Mouse (Mus musculus) kidney, postnatal 10 days (tissue): Measurements from ENCODE around the gene Nbr1.

Experiments used
- DNase-seq: peaks from one replicate; pipeline ENCODE4 v3.0.0; 2021; ENCODE audit warnings: mixed read lengths

Gene Nbr1

DNA sequence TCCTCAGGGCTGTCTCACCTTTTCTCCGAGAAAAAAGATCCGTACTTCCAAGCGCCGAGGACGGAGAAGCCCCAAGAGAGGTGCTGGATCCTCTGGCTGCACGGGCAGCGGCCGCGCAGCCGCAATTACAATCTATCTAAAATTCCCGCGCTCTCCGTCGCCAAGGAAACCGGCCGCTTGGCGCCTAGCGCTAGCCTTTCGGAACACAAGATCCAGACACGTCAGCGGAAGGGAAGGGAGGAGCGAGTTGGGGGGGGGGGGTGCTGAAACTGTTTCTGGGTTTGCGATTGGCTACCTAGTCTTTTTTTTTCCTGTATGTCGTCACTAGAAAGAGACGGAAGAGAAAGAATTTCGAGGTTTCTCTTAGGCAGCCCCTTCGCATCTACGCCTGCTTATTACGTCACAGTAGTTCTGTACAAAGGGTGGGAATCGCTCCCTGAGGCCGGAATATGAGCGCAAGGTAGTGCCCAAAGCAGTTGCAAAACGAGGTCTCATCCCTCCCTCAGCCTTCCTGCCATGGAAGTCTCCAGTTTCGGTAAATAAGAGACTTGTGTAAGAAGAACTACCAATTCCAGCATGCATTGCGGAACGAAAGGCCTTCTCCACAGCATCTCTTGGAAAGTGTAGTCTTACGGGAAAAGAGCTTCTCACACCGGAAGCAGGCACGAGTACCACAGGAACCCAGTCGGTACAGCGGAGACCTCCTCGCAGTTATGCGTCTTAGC lies at the start of gene Nbr1, which contains the start of gene Brca1:
Nbr1 (plus strand) TSS at position 399 of the 725 bp plus-strand sequence.
Brca1 (minus strand) TSS at position 205 of the 725 bp plus-strand sequence.
- DNase-seq: peak; percentile 97

DNA sequence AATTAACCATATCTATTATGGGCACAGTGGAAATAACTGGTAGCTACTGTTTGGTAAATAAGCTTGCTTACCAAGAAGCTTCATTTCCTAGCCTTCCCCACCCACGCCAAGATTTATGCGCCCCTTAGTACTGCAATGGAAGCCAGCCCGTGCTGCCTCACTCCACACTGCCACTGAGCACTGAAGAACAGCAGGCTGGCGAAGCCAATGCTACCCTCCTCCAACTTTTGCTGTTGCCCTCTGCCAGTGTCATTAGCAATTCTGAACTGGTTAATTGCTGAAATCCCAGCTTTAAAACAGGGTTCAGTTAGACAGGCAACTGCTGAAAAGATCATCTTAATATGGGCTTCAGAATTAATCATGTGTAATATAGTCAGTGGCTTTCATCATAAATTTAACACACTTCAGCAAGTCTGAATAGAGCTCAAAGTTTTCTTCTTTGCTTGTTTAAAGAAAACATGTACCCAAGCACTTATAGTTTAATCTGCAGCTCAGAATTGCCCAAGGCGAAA lies 45.6 kb upstream of the Nbr1 start:
- DNase-seq: no peak

GRCm38 (mm10) chr11:101507090-101507489 lies 44.9 kb upstream of the Nbr1 start:
- DNase-seq: no peak

DNA sequence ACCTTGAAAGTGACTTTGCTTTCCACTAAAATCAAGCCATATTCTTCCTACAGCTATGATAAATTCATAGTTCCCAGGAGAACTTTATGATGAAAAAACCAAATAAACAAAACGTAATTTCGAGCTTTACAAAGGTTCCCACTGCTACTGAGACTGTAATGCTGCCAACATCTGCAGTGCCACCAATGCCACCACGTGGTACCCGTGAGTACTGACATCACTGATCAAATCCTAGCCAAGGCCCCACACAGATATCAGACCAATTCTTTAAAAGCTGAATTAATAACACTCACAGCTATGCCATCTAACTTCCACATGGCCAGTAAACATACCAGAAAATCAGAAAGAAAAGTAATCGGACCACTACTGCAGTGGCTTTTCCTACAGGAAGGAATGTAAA lies 33.0 kb upstream of the Nbr1 start:
- DNase-seq: no peak

- DNase-seq: no peak
These were observed 32.6 kb upstream of the Nbr1 start for GRCm38 (mm10) chr11:101519364-101519763.

DNA sequence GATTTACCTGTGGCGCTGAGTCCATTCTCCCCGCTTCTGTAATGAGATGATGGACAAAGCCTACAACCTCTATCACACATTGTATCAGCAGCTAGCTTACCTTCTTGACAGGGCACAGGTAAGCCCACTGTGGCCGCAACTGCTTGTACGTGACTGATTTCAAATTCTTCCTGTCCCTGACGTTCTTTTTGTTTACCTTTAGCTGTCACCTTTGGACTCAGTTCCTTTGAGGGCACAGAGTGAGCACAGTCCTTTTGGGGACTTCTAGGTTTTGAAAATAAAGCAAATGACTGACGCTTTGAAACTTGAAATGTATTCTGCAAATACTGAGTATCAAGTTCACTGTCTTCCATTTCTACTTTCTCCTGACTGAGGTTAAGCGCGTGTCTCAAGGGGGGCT lies 27.5 kb upstream of the Nbr1 start:
- no peak for DNase-seq

GRCm38 (mm10) chr11:101525056-101525455 lies 26.9 kb upstream of the Nbr1 start:
- no peak for DNase-seq

- no peak for DNase-seq
These were observed 25.9 kb upstream of the Nbr1 start for GRCm38 (mm10) chr11:101525936-101526595.

- DNase-seq: no peak
These were observed 25.3 kb upstream of the Nbr1 start for GRCm38 (mm10) chr11:101526686-101527085.

- no peak for DNase-seq
These were observed 8.4 kb upstream of the Nbr1 start for GRCm38 (mm10) chr11:101543533-101543932.

- DNase-seq: no peak
These were observed 7.8 kb upstream of the Nbr1 start for GRCm38 (mm10) chr11:101544132-101544531.

DNA sequence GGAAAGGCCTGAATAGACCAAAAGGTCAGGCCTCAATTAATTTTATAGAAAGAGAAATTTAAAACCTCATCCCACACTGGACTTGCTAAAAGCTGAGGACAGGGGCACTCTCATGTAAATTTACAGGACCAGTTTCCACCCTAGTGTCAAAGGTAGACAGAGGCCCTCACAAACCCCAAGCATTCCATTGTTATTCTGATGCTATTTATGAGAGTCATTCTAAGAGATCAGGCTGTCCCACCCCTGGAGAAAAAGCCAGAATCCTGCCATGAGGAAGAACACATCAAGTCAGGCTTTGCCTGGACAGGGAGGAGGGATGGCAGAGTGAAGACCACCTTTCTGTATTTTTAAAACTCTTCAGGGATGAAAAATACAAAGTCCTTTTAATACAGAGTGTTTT lies 3.4 kb upstream of the Nbr1 start:
- DNase-seq: no peak

DNA sequence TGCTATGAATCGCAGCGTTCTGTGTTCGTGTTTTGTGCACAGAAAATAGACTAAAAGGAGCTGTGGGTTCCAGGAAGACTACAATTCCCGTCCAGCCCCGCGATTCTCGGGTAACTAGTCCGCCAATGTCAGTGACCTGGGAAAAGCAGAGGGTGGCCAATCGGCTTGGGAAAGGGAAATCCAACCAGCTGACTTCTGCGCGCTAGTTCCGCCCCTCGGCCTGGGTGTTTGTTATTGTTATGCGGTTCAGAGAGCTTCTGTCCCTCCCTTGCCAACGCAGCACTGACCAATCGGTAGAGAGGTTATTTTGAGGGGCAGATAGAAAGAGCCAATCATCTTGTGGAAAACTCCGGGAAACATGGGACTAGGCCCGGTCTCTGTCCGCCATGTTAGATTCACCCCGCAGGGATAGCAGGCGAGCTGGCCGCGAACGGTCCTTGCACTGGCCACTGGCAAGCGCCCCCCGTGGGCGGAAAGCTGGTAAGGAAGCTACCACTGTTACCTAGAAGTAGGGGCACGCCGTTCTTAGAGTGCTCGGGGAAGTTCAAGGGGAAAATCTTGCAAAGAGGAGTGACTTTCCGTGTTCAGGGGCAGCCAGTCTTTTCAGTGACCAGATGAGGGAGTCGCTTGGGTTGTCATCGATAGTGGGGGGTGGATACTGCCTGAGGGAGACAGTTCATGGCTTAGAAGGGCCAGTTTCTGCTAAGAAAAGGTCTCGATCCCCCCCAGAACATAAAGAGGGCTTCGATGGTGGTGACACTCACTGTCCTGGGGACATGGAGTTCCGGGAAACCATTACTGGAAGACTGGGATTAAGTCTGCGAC lies 739 bp downstream of the Nbr1 start:
- peak; percentile 97 for DNase-seq

DNA sequence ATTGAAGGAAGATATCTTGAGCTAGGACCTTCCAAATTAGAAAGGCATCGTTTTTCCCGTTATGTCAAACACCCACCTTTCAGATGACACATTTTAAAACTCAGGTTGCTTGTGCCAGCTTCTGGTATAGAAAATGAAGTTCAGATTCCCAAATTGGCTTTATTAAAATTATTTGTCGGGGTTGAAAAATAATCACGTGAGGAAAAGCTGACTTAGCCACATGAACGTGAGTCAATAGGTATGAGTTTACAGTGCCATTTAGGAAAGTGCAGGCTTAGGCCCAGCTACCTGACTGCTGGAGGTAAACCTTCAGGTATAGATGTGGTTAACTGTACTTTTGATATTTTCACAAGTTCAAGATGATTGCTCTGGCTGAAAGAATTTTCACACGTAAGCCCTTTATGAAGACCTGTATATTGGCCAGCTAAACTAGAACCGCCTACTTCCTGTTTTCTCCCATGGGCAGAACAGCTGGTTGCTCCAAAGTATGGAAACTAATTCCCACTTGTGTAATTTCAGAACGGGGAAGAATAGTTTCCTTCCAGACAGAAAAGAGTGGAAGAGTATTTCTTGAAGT lies 1.5 kb downstream of the Nbr1 start:
- DNase-seq: no peak

DNA sequence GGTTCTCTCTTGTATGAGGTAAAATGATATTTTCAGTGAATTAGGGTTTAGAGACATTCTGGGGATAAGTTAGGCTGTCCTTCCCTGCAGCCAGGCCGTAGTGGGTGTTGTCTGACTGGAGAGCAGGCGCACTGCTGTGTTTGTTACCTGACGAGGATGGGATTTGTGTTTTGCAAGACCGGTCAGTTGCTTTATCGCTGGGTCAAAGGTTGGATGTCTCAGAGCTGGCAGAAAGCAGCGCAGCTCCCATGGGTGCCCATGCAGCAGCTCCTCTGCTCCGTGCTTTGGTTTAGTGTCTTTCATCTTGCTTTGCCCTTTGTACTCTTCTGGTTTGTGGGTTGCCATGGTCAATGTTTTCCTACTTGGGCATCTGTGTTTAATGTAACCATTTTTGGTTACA lies 4.6 kb downstream of the Nbr1 start:
- DNase-seq: peak; percentile 58

DNA sequence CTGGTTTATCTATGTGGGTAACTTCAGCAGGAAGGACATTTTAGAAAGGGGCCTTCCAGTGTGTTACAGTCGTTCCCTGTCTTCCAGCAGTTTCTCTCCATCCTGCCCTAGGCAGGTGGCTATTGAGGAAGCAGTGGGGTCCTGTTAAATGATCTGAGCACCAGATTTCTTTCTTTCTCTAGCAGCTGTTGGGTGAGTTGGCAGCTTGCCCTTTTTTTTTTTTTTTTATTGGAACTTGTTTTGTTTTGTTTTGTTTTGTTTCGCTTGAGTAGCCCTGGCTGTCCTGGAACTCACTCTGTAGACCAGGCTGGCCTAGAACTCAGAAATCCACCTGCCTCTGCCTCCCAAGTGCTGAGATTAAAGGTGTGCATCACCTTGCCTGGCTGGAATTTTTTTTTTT lies 5.0 kb downstream of the Nbr1 start:
- DNase-seq: no peak

GRCm38 (mm10) chr11:101562391-101562790 lies 10.4 kb downstream of the Nbr1 start:
- peak; percentile 64 for DNase-seq

- no peak for DNase-seq
These were observed 16.5 kb downstream of the Nbr1 start for GRCm38 (mm10) chr11:101568421-101568820.

DNA sequence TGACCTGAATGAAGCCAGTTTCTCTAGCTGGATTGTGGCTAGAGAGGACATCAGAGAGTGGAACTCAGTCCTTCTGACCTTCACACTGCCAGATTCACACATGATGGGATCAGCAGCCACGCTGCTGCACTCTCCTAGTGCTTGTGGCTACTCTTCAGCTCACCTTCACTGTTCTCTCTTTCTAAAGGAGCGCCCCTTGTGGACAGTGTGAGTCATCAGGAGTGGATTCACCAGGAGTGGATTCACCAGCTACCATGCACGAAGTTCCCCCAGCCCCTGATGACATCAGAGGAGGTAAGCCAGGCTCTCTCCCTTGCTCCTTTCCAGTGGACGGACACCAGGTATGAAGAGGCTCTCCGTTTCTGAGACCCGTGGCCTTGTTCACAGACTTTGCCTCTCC lies 24.2 kb downstream of the Nbr1 start:
- no peak for DNase-seq

DNA sequence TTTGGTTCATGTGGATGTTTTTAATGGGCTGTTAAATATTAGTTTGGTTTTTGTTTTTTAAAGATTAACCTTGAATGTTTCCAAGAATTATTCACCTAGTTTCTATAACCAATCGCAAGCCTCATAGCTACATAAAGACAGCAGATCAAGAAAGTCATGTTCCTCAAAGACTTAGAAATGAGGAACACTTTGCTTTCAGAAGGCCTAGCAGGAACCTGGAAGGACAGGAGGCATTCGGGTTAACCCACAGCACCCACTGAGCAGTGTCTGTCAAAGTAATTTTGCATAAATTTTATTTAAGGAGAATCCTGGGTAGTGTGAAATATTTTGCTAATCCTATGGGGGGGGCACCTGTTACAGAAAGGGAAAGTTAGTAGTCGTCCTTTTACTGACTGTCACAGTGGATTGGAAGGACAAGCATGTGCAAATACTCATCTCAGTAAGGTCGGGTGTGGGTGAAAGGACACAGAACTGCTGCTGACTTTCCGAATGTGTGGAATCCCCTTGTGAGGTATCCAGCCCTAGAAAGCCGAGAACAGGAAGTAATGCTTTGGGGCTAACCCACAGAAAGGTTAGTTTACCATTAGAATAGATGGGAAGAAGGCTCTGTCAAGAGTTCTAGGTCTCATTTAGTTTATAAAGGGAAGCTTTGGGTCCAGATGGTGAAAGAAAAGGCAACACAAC lies 29.3 kb downstream of the Nbr1 start:
- no peak for DNase-seq

GRCm38 (mm10) chr11:101582054-101583035 lies 30.4 kb downstream of the Nbr1 start, which contains the start of gene Tmem106a:
Tmem106a (plus strand) TSS chr11:101582242.
- peak; percentile 89 for DNase-seq
